Mouse (Mus musculus) yolk sac, embryonic 10.5 days (tissue): ENCODE measurements at regions not wholly inside any gene's neighbourhood (a gene's known extent, or its start where the extent isn't known, plus 50 kb on each side); places are given as distances from the start of the nearest gene placed in this dataset.
"Not testable (repeated sequence)": the region's sequence is repeated elsewhere in the genome, so short reads cannot be mapped to it uniquely, and the experiment has no call there.

ENCODE experiments used
- DNase-seq: peaks from one replicate; pipeline ENCODE4 v3.0.0-alpha.2; 2017; ENCODE audit warnings: low spot score

DNA sequence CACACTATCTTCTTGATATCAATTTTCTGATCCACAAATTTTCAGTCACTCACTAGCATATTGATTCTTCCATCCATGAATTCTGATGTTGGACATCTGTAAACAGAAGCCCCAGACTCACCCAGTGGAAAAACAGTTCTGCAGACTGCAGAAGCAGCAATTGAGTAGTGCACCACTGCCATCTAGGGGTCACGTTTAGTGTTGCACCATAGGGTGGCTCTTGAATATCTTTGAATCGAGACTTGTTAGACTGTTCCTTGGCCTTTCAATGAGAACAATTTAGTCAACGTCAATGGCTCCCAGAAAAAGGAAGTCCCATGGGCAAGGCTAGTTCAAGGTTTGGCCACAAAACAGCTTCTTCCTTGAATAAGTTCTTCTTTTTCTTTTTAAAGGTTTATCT lies 828.1 kb downstream of the Gm10330 start:
- not testable (repeated sequence) for DNase-seq

DNA sequence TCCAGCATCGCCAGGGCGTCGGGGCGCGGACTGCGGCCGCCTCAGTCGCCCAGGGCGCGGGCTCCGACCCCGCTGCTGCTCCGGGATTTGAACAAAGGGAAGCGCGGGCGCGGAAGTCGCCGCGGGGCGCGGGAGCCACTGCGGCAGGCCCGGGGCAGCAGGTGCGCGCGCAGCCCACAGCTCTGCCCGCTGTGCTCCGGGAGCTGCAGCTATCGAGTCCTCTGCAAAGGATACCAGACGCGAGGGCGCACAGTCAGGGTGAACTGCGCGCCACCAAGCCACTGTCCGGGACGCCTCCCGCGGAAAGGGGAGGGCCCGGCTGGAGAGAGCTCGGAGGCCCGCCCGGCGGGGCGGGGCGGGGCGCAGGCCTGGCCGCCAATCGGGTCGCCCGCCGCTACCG lies 873.9 kb downstream of the Gm10330 start:
- peak; percentile 61 for DNase-seq
